Mouse (Mus musculus): ENCODE results near the gene Ushbp1.

- no peak for TF ChIP-seq CTCF (IDR thresholded peaks at IDR 0.05; ENCODE audit: borderline replicate concordance, extremely low read depth, insufficient read depth, insufficient read length)
- no peak for TF ChIP-seq POLR2A (IDR thresholded peaks at IDR 0.05; ENCODE audit: borderline replicate concordance, extremely low read depth, insufficient read depth, insufficient read length, poor library complexity, severe bottlenecking)
Measured at GRCm38 (mm10) chr8:71351520-71351919, 44.1 kb downstream of the Ushbp1 start.

All from brain, embryonic 14.5 days (tissue).